ENCODE assay signal across 21 mouse cellular contexts in genomic region chr11:103648656-103649055, GRCm38 (mm10). TPM values are rescaled to one million over a fixed set of nuclear protein-coding genes. Genes with fewer than 3 reads are reported as not detected.
A peak's percentile ranks its signal among the peaks of the same experiment; 100 is the strongest.
DNase-seq lines count a peak whose midpoint lies in the region; ATAC-seq lines count a peak whose summit lies in the region.
"Had no signal": no experiment of that assay in that cellular context is flagged by ENCODE, and none has a peak within 500 bp of the region (broad histone marks: within the 10 kb centered on the region; RNA-seq: fewer than 3 reads in every experiment).

No protein-coding gene starts in this region.

- peak; percentile 59 for DNase-seq in layer of hippocampus, adult 9-11 months
- DNase-seq in layer of hippocampus, adult 9-10 months (ENCODE audit: low spot score): no peak
- peak; percentile 43 to 62 for DNase-seq in right cerebral cortex, postnatal 10 days (ENCODE audit: low spot score in 2 of 2)
- DNase-seq in right cerebral cortex, adult 2 months (ENCODE audit: low spot score in 2 of 2): no peak
- DNase-seq in telencephalon, adult 2 months (ENCODE audit: low read depth, low spot score): peak; percentile 70
- no peak for DNase-seq in urinary bladder, postnatal 10 days (ENCODE audit: low spot score)
- DNase-seq in B cell, adult 2 months: no peak
- DNase-seq: adrenal gland, adult 8-10 months; gastrocnemius, postnatal 36 days; heart, postnatal 10 days; kidney, adult 2 months; kidney, postnatal 14 days; liver, postnatal 0 days; thymus, adult 2 months had no signal

- H3K9ac ChIP-seq in embryonic facial prominence, embryonic 13.5 days: no peak overlapping the region
- H3K9ac ChIP-seq: forebrain, embryonic 13.5 days; liver, postnatal 0 days had no signal

- peak overlapping the region; percentile 47 for H3K4me3 ChIP-seq in embryonic facial prominence, embryonic 13.5 days

- WGBS in embryonic facial prominence, embryonic 13.5 days: 20% methylated on average over 7 of the region's 7 CpGs

- H3K36me3 ChIP-seq in embryonic facial prominence, embryonic 13.5 days: no peaks in the 10 kb centered on the region
- H3K36me3 ChIP-seq: hindbrain, embryonic 12.5 days had no signal

- H3K4me1 ChIP-seq in embryonic facial prominence, embryonic 13.5 days: peaks cover 24% of the 10 kb centered on the region

- no peak overlapping the region for H3K27ac ChIP-seq in embryonic facial prominence, embryonic 13.5 days
- H3K27ac ChIP-seq: forebrain, embryonic 13.5 days; hindbrain, embryonic 12.5 days had no signal

- H3K9me3 ChIP-seq in embryonic facial prominence, embryonic 13.5 days: no peaks in the 10 kb centered on the region
- H3K9me3 ChIP-seq: forebrain, embryonic 13.5 days; hindbrain, embryonic 12.5 days had no signal

- H3K27me3 ChIP-seq in embryonic facial prominence, embryonic 13.5 days: peaks cover 83% of the 10 kb centered on the region

- no peak for ATAC-seq in embryonic facial prominence, embryonic 13.5 days (ENCODE audit: insufficient number of reproducible peaks, insufficient read depth, low FRiP score, low TSS enrichment, low read depth)
- ATAC-seq: forebrain, embryonic 13.5 days; inflammation-experienced regulatory T-cells, adult 6 months; liver, postnatal 0 days; midbrain, embryonic 16.5 days had no signal

- no peak overlapping the region for H3K4me2 ChIP-seq in embryonic facial prominence, embryonic 13.5 days

RNA-seq across cellular contexts. Expression of gene Rprml, which starts 0.7 kb away (rescaled TPM):
- polyA plus RNA-seq in embryonic facial prominence, embryonic 13.5 days (2015; fragmentation: Nextera tagmentation; extraction: Ambion mirVana): 1.2 and 2.3 TPM in 2 replicates
- polyA plus RNA-seq: hindbrain, embryonic 12.5 days; inflammation-experienced regulatory T-cells, adult 6 months; kidney, adult 2 months; liver, adult 2 months; liver, postnatal 0 days had no signal

RNA-seq across cellular contexts. Expression of gene Lyzl6, which starts 10.0 kb away (rescaled TPM):
- not detected in 2 replicates for polyA plus RNA-seq in embryonic facial prominence, embryonic 13.5 days (2015; fragmentation: Nextera tagmentation; extraction: Ambion mirVana)
- polyA plus RNA-seq: forebrain, embryonic 13.5 days; hindbrain, embryonic 12.5 days; inflammation-experienced regulatory T-cells, adult 6 months; kidney, adult 2 months; liver, adult 2 months; liver, postnatal 0 days; midbrain, embryonic 16.5 days; small intestine, adult 2 months; thymus, adult 2 months had no signal

RNA-seq across cellular contexts. Expression of gene Gm884, which starts 27.7 kb away (rescaled TPM):
- not detected in 2 replicates for polyA plus RNA-seq in embryonic facial prominence, embryonic 13.5 days (2015; fragmentation: Nextera tagmentation; extraction: Ambion mirVana)
- polyA plus RNA-seq: forebrain, embryonic 13.5 days; hindbrain, embryonic 12.5 days; kidney, adult 2 months; liver, adult 2 months; liver, postnatal 0 days; midbrain, embryonic 16.5 days; small intestine, adult 2 months; thymus, adult 2 months had no signal

RNA-seq across cellular contexts. Expression of gene Gosr2, which starts 49.0 kb away (rescaled TPM):
- 94.9 and 96.1 TPM in 2 replicates for polyA plus RNA-seq in embryonic facial prominence, embryonic 13.5 days (2015; fragmentation: Nextera tagmentation; extraction: Ambion mirVana)

Comparison
In these comparisons a context has a peak if more than half of its experiments do, and no peak if none do; other contexts are left out.
1. DNase-seq: peak in layer of hippocampus, adult 9-11 months (single experiment), right cerebral cortex, postnatal 10 days (2 of 2) and telencephalon, adult 2 months (single experiment); none in layer of hippocampus, adult 9-10 months (single experiment), right cerebral cortex, adult 2 months (0 of 2), urinary bladder, postnatal 10 days (single experiment) and B cell, adult 2 months (0 of 2).